Mouse (Mus musculus): ENCODE measurements around the gene Sppl2b. TPM values are rescaled to one million over a fixed set of nuclear protein-coding genes. Genes with fewer than 3 reads are reported as not detected.
A peak's percentile ranks its signal among the peaks of the same experiment; 100 is the strongest.
"Not testable (repeated sequence)": the region's sequence is repeated elsewhere in the genome, so short reads cannot be mapped to it uniquely, and the experiment has no call there.

Gene Sppl2b
- 10 to 100 TPM; 13.6 to 17.6 TPM for total RNA-seq (2021)
- long read RNA-seq, experiment 1, partial matches to known transcripts = 4 of 9 reads
- long read RNA-seq, experiment 1, other reads (novel, unspliced or antisense) = 3 of 9 reads
- long read RNA-seq, experiment 2, transcript Sppl2b-201 (15 exons, 2,869 nt) = major isoform, 10 of 32 reads
- long read RNA-seq, experiment 2, partial matches to known transcripts = 13 of 32 reads
- long read RNA-seq, experiment 2, other reads (novel, unspliced or antisense) = 9 of 32 reads

DNA sequence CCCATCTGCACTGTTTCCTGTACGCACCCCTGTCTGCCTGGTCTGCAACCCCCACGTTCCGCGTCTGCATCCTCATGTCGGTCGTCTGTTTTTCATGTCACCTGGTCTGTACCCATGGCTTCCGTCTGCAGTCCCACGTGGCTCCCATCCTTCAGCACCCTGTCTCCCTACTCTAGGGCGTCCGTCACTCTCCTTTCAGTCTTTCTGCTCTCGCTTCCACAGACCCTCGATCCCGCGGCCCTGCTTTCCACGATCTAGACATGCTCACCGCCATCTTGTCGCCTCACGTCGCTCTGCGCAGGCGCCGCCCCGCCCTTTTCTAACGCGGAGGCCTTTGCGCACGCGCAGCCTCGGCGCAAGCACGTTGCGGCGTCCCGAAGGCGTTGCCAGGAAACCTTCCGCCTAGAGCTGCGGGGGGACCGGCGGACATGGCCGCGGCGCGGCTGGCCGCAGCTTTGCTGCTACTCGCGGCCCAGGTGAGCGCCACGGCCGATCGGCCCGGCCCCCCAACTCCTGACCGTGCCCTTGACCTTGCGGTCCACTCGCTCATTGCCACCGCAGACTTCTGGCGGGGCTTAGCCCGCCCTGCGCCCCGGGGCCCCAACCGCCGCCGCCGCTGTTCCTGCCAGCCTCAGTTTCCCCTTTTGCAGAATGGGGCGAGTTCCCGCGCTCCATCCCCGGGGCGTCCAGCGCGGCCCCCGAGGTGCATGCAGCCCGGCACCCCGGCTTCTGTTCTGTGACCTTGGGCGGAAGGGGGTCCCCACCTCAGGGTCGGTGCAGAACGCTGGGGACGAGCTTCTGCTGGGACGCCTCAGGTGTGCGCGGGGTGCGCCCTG, at the start of gene Sppl2b, which contains the start of gene Lsm7:
Sppl2b (plus strand) TSS at position 363 of the 836 bp plus-strand sequence.
Lsm7 (minus strand) TSS at position 297 of the 836 bp plus-strand sequence.
- peak; percentile 95 to 98 for DNase-seq
- intact Hi-C loops (cut with DNase I) = no loop called here

DNA sequence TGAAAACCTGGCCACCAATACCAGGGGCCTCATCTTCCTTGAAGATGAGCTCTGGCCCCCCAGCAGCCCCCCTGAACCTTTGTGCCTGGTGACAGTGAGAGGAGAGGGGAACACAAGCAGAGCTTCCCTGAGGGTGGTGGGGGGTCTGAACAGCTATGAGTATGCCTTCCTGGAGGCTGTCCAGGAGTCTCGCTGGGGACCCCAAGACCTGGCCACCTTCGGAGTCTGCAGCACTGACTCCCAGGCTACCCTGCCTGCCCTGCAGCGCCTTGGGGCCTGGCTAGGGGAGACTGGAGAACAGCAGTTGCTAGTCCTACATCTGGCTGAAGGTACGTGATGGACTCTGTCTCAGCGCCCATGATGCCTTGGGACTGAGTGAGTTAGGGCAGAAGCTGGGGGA, 49.8 kb upstream of the Sppl2b start:
- intact Hi-C loops (cut with DNase I) = no loop called here
- DNase-seq = no peak

DNA sequence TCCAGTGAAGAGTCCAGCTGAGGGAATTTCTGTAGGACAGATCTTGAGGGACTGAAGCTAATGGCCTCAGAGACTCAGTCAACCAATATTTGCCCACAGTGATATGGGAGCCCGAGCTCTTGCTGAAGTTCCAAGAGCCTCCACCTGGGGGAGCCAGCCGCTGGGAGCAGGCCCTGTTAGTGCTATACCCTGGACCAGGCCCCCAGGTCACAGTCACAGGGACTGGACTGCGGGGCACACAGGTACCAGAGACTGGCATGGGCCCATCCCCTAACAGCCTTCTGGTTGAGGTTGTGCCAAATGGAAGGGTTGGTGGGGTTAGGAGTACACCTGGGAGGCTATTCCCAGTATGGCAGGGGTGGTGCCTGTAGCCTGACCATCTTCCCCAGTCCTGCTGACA, 49.1 kb upstream of the Sppl2b start:
- intact Hi-C loops (cut with DNase I) = no loop called here
- DNase-seq = peak; percentile 71 to 73

DNA sequence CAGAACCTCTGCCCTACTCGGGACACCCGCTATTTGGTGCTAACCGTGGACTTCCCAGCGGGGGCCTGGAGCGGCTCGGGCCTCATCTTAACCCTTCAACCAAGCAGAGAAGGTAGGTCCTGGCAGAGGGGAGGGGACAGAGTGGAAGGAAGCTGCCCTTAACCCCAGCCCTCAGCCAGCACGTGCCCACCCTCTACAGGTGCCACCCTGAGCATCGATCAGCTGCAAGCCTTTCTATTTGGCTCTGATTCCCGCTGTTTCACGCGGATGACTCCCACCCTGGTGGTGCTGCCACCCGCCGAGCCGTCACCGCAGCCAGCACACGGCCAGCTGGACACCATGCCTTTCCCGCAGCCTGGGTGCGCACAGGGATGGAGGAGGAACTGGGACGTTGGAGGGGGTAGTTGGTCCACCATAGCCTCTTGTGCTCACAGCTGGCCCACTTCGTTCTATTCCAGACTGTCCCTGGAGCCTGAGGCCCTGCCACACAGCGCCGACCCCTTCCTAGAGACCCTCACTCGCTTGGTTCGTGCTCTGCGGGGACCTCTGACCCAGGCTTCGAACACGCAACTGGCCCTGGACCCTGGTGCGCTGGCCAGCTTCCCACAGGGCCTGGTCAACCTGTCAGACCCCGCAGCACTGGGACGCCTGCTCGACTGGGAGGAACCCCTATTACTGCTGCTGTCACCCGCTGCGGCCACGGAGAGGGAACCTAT, 48.6 kb upstream of the Sppl2b start:
- intact Hi-C loops (cut with DNase I) = no loop called here
- DNase-seq = no peak

DNA sequence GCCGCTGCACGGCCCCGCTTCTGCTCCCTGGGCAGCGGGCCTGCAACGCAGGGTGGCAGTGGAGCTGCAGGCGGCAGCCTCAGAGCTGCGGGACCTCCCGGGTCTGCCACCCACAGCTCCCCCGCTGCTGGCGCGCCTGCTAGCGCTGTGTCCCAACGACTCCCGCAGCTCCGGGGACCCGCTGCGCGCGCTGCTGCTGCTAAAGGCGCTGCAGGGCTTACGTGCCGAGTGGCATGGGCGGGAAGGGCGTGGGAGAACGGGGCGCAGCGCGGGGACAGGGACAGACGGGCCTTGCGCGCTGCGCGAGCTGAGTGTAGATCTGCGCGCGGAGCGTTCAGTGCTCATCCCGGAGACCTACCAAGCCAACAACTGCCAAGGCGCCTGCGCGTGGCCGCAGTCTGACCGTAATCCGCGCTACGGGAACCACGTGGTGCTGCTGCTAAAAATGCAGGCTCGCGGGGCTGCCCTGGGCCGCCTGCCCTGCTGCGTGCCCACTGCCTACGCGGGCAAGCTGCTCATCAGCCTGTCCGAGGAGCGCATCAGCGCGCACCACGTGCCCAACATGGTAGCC, 47.9 kb upstream of the Sppl2b start:
- intact Hi-C loops (cut with DNase I) = no loop called here
- DNase-seq = peak; percentile 65 to 70

DNA sequence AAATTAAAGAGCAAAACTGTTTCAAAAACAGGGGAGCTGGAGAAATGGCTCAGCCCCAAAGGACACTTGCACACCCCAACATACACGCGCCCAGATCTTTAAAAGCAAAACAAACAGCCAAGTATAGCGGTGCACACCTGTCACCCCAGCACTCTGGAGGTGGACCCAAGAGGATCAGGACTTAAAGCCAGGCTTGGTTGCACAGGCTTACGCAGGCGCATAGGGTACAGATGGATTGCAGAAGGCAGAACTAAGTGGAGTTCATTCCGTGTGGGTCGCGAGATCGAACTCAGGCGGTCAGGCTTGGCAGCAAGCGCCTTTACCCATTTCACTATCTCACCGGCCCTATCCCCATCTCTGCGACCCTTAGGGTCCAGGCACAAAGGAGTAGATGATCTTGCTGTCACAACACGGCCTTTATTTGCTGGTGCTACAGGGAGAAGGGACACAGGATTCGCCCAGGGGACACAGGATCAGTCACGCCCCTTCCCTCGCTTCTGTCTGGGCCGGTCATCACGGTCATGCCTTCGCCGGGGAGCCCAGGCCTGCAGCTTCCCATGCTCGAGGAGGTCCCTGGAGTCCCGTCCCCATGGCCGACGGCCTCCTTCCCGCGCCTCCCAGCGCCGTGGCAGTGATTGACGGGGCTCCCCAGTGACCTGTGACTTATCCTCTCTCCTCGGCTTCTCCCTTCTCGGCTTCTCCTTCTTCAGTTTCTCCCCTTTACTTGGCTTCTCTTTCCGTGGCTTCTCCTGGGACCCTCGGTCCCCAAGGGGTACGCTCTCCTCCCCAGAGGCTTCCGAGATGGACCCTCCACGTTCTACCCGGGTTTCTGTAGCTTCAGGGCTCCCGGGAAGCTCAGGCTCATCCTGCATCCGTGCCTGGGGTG, 46.7 kb upstream of the Sppl2b start:
- DNase-seq = no peak
- intact Hi-C loops (cut with DNase I) = no loop called here

DNA sequence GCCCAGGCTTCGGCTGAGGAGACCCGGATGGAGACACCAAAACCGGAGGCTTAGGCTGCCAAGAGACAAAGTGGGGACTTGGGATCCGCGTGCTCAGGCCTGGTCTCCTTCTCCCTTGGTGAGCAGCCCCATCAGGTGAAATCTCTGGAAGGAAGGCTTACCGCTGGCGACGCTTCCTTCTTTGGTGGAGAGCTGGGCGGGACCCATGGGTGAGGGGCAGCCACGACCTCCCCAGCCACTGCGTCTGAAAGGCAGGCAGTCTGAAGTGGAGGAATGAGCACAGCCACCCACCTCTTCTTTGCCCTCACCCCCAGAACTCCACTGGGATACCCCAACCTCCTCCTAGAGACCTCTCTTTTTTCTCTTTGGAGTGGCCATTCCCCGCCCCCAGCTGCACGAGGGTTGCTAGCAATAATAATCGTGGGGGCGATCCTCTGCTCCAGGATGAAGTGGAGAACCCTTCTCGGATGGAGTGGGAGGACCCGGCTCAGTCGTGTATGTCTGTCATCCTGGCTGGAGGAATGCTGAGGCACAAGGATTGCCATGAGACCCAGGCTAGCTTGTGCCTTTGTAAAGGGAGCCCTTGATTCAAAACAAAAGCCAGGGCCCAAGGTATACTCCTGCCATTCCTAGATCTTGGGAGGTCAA, 46.0 kb upstream of the Sppl2b start:
- no peak for DNase-seq
- intact Hi-C loops (cut with DNase I) = no loop called here

DNA sequence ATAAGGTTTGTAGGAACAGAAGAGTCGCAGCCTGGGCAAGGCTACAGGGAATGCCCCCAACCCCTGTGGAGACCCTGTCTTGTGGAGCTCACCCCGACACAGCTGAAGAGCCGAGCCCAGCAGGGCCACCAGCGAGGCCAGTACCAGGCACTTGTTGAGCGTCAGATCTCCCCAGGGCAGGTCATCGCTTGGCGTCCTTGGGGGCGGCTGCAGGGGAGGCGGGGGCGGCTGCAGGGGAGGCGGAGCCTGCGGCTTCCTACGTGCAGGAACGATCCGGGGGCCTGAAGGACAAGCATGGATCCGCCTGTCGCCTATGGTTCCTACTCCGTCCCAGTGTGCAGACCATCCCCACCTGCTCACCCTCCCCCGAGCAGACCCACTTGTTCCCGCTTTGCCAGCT, 45.0 kb upstream of the Sppl2b start:
- intact Hi-C loops (cut with DNase I) = loop anchor here (5.0 kb wide), 1 partner anchor 177 kb away; no protein-coding TSS in a partner anchor
- DNase-seq = no peak

DNA sequence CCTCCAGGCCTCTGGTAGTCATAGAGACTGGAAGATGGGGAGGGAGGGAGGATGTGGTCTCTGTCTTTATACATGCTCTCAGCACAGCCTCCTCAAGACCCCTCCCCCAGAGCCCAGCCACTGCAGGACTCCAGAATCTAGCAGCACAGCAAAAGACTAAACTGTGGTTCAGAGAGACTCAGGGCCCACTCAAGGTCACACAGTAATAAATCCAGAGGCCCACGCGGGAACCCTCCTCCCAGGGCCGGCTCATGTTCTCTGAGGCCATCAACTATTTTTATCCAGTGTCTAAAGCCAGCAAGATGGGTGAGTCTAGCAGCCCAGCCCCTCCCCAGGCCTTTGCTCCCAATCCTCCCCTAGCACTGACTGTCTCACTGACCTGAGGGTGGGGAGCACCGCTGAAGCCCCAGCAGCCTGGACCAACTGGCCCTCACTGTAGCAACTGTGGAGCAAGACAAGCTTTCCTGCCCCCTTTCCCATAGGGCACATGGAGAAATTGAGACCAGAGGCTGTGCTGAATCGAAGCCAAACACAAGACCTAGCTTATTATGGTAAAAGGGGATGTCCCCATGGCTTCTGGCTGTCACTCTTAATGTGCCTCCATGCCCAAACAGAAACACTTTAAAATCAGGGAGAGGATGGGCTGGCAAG, 42.6 kb upstream of the Sppl2b start:
- intact Hi-C loops (cut with DNase I) = loop anchor here (5.0 kb wide), 1 partner anchor 175 kb away; no protein-coding TSS in a partner anchor
- DNase-seq = no peak

DNA sequence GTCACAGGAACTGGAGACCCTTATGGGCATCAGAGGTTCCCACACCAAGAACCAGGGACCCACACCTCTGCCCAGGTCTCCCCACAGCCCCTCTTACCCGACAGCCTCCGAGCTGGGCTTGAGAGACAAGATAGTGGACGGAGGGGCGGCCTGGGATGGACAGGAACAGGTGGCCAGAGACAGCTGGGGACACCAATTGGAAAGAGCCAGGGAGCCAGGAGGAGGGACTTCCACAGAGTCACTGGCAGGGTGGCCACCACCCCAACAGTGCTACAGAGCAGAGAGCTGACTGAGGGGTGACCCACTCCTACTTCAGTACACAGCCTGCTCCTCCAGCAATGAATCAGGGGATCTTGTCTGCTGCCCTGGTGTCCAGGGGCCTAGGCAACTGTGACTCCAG, 41.7 kb upstream of the Sppl2b start, which contains the start of gene Jsrp1:
Jsrp1 (minus strand) TSS at position 133 of the 400 bp plus-strand sequence.
- DNase-seq = peak in 1 of 2 experiments; percentile 62
- intact Hi-C loops (cut with DNase I) = loop anchor here (5.0 kb wide), 1 partner anchor 174 kb away; no protein-coding TSS in a partner anchor

DNA sequence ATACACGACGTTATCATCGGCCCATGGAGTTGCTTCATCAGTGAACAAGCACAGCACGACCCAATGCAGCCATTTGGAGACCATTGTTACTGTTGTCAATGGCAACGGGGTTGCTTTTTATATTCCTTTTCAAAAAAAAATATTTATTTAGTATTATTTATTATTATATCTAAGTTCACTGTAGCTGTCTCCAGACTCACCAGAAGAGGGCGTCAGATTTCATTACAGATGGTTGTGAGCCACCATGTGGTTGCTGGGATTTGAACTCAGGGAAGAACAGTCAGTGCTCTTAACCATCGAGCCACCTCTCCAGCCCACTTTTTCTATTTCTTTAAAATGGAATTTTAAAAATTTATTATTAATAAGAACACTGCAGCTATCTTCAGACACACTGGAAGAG, 40.3 kb upstream of the Sppl2b start:
- intact Hi-C loops (cut with DNase I) = loop anchor here (5.0 kb wide), 3 partner anchors 67 to 183 kb away; no protein-coding TSS in a partner anchor
- no peak for DNase-seq

DNA sequence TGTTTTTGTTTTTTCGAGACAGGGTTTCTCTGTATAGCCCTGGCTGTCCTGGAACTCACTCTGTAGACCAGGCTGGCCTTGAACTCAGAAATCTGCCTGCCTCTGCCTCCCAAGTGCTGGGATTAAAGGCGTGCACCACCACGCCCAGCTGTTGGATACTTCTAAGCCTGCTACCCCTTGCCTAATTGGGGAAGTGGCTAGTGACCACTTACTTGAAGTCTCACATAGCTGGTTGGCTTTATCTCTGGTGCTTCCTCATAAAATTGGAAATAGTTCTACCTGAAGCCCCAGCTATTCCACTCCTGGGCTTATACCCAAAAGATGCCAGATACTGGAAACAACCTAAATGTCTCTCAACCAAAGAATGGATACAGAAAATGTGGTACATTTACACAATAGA, 38.8 kb upstream of the Sppl2b start:
- not testable (repeated sequence) for DNase-seq
- intact Hi-C loops (cut with DNase I) = loop anchor here (5.0 kb wide), 2 partner anchors 69 to 181 kb away; no protein-coding TSS in a partner anchor

DNA sequence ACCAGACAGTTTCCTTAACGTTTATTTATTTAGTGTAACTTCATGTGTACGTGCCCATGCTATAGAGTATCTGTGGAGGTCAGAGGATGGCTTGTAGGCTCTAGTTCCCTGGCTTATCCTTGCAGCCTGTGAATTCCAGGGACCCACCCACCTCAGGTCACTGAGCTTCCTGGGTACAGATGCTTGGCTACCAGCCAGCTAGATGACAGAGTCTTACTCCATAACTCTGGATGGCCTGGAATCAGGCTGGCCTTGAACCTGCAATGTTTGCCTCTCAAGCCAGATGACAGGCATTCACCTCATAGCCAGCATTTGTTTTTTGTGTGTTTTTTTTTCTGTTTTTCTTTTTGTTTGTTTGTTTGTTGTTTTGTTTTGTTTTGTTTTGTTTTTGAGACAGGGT, 37.9 kb upstream of the Sppl2b start:
- no peak for DNase-seq
- intact Hi-C loops (cut with DNase I) = loop anchor here (5.0 kb wide), 2 partner anchors 70 to 180 kb away; no protein-coding TSS in a partner anchor

DNA sequence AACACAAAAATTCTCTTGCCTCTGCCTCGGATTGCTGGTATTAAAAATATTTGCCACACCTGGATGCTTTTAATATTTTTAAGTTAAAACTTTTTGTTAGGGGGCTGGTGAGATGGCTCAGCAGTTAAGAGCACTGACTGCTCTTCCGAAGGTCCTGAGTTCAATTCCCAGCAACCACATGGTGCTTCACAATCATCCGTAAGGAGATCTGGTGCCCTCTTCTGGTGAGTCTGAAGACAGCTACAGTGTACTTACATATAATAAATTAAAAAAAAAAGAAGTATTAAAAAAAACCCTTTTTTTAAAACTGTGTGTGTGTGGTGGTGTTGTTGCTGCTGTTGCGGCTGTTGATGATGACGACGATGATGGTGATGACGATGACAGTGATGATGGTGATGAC, 37.1 kb upstream of the Sppl2b start:
- intact Hi-C loops (cut with DNase I) = loop anchor here (5.0 kb wide), 2 partner anchors 71 to 179 kb away; no protein-coding TSS in a partner anchor
- not testable (repeated sequence) for DNase-seq

DNA sequence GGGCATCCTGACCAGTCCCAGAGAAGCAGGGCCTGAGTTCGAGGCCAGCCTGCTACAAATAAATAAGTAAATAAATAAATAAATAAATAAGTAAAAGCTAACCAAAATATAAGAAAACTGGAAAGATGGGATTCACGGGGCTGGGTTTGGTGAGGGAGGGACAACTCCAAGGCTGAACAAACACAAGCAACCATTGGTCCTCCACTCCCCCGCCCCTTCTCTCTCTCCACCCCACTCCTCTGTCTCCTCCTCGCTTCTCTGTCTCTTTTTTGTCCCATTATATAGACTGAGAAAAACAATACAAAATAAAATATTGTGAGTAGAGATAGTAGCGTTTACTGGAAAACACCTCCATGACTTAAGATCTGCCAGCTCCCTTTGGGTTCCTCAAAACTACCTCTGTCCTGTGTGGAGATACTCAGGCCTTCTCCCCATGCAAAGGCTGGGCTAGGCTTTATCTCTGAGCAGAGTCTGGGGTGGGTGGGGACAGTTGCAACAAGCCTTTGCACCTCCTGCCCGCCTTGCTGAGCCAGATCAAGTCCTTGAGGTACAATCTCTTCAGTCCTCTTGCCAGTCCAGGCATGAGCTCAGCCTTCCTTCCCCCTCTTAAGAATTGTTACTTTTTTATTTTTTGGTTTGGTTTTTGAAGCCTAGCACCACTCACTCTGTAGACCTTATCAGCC, 36.3 kb upstream of the Sppl2b start:
- DNase-seq = no peak
- intact Hi-C loops (cut with DNase I) = loop anchor here (5.0 kb wide), 2 partner anchors 71 to 179 kb away; no protein-coding TSS in a partner anchor

DNA sequence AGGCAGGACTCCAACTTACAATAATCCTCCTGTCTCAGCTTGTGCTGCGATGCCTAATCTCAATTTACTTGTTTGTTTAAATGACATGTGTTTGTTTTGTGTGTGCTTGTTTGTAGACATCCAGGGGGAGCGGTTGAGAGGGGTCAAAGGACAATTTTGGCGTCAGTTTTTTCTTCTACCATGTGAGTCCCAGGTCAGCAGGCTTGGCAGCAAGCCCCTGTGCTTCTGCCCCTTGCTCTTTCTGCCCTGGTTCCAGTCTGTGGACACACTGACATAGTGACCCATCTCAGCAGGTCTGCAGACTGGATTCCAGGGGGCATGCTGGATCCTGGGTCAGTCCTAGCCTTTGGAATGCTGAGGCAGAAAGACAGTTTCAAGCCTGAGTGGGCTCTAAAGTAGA, 35.7 kb upstream of the Sppl2b start:
- no peak for DNase-seq
- intact Hi-C loops (cut with DNase I) = loop anchor here (5.0 kb wide), 2 partner anchors 72 to 178 kb away; no protein-coding TSS in a partner anchor

DNA sequence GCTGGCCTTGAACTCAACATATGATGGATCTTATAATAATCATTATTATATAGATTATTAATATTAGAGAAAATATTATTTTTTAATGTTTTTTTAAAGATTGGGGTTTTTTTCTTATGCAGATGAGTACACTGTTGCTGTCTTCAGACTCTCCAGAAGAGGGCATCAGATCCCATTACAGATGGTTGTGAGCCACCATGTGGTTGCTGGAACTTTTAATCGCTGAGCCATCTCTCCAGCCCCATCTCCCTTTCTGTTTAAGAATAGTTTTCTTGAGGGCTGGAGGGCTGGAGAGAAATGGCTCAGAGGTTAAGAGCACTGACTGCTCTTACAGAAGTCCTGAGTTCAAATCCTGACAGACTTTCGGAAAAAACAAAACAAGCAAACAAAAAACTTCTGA, 33.1 kb upstream of the Sppl2b start:
- intact Hi-C loops (cut with DNase I) = loop anchor here (2.0 kb wide), 1 partner anchor 55 kb away; no protein-coding TSS in a partner anchor
- DNase-seq = no peak
